Mouse (Mus musculus) intestine, postnatal 0 days (tissue): ENCODE measurements at regions not wholly inside any gene's neighbourhood (a gene's known extent, or its start where the extent isn't known, plus 50 kb on each side); places are given as distances from the start of the nearest gene placed in this dataset.

Experiments used
- ATAC-seq: fragments of 200-750 bp; cut with Nextera tagmentation; 2 replicates; pipeline ENCODE4 v1.8.0; 2017; ENCODE audit warnings: mild to moderate bottlenecking, moderate TSS enrichment, moderate library complexity
- H3K27ac ChIP-seq: fragments of 300-500 bp; sonication (generic); 2 replicates; pipeline ENCODE4 v1.5.1; 2014; ENCODE audit warnings: mild to moderate bottlenecking, low read depth, low read length, moderate library complexity
- H3K27me3 ChIP-seq: fragments of 300-500 bp; sonication (generic); replicated peaks from 2 replicates; pipeline ENCODE4 v1.6.1; 2014; ENCODE audit warnings: low read length, mixed read lengths; ENCODE audit not compliant: control insufficient read depth, insufficient read depth
- H3K36me3 ChIP-seq: fragments of 300-500 bp; sonication (generic); 2 replicates; pipeline ENCODE4 v1.6.1; 2014; ENCODE audit warnings: mild to moderate bottlenecking, moderate library complexity; ENCODE audit not compliant: control insufficient read depth, insufficient read depth
- H3K4me1 ChIP-seq: fragments of 300-500 bp; sonication (generic); replicated peaks from 2 replicates; pipeline ENCODE4 v1.6.1; 2014; ENCODE audit warnings: antibody characterized with exemption, low read length, mixed read lengths; ENCODE audit not compliant: control insufficient read depth, insufficient read depth
- H3K4me2 ChIP-seq: fragments of 300-500 bp; sonication (generic); replicated peaks from 2 replicates; pipeline ENCODE4 v1.6.1; 2014; ENCODE audit warnings: low read depth, mild to moderate bottlenecking, moderate library complexity
- H3K4me3 ChIP-seq: fragments of 300-500 bp; sonication (generic); 2 replicates; pipeline ENCODE4 v1.5.1; 2014; ENCODE audit warnings: low read depth, low read length
- H3K9ac ChIP-seq: fragments of 300-500 bp; sonication (generic); 2 replicates; pipeline ENCODE4 v1.6.1; 2014; ENCODE audit warnings: mild to moderate bottlenecking, low read depth, low read length
- H3K9me3 ChIP-seq: fragments of 300-500 bp; sonication (generic); 2 replicates; pipeline ENCODE4 v1.6.1; 2016; ENCODE audit warnings: mixed run types; ENCODE audit not compliant: control insufficient read depth
- CTCF ChIP-seq: sonication (generic); IDR thresholded peaks from 2 replicates; pipeline ENCODE4 v1.5.1; 2016; ENCODE audit warnings: low read depth, mild to moderate bottlenecking, control low read depth, antibody characterized with exemption, moderate library complexity
- WGBS: fragments of 180-500 bp; shearing (Covaris S2); extraction: QIAGEN DNeasy Blood & Tissue Kit; methylation state at CpG from one replicate; pipeline ENCODE4 v1.1.7; 2014; 5-methylcytosine and 5-hydroxymethylcytosine counted together

- H3K36me3 ChIP-seq: no peaks in the 10 kb centered on the region
- H3K9me3 ChIP-seq: no peaks in the 10 kb centered on the region
- ATAC-seq: no peak
- H3K9ac ChIP-seq: no peak overlapping the region
- 79% methylated on average over 1 of the region's 1 CpGs for WGBS
- no peak overlapping the region for H3K4me2 ChIP-seq
- no peak for TF ChIP-seq CTCF
- H3K27me3 ChIP-seq: no peaks in the 10 kb centered on the region
- H3K4me3 ChIP-seq: no peak overlapping the region
- no peaks in the 10 kb centered on the region for H3K4me1 ChIP-seq
- no peak overlapping the region for H3K27ac ChIP-seq
These were observed 183.8 kb upstream of the Rps6ka3 start for GRCm38 (mm10) chrX:159026311-159026710.

- no peak overlapping the region for H3K9ac ChIP-seq
- H3K9me3 ChIP-seq: no peaks in the 10 kb centered on the region
- H3K4me1 ChIP-seq: no peaks in the 10 kb centered on the region
- no peak overlapping the region for H3K27ac ChIP-seq
- H3K4me2 ChIP-seq: no peak overlapping the region
- H3K27me3 ChIP-seq: no peaks in the 10 kb centered on the region
- no peak for TF ChIP-seq CTCF
- no peak overlapping the region for H3K4me3 ChIP-seq
- no peak for ATAC-seq
- H3K36me3 ChIP-seq: no peaks in the 10 kb centered on the region
- WGBS: 67% methylated on average over 4 of the region's 4 CpGs
These were observed 178.2 kb upstream of the Rps6ka3 start for GRCm38 (mm10) chrX:159031927-159032326.

GRCm38 (mm10) chrX:159043432-159043831, 166.7 kb upstream of the Rps6ka3 start:
- Histone ChIP-seq H3K4me2 (no peak overlapping the region), H3K27ac (no peak overlapping the region), H3K9ac (no peak overlapping the region), H3K4me3 (no peak overlapping the region), H3K27me3 (no peaks in the 10 kb centered on the region), H3K9me3 (no peaks in the 10 kb centered on the region), H3K36me3 (no peaks in the 10 kb centered on the region), H3K4me1 (no peaks in the 10 kb centered on the region)
- no peak for ATAC-seq
- 19% methylated on average over 3 of the region's 3 CpGs for WGBS
- TF ChIP-seq CTCF: peak; percentile 75

GRCm38 (mm10) chrX:159047876-159048275, 162.2 kb upstream of the Rps6ka3 start:
- no peak overlapping the region for H3K4me2 ChIP-seq
- no peaks in the 10 kb centered on the region for H3K27me3 ChIP-seq
- TF ChIP-seq CTCF: no peak
- H3K4me3 ChIP-seq: no peak overlapping the region
- H3K36me3 ChIP-seq: no peaks in the 10 kb centered on the region
- 29% methylated on average over 2 of the region's 2 CpGs for WGBS
- no peaks in the 10 kb centered on the region for H3K9me3 ChIP-seq
- no peak overlapping the region for H3K27ac ChIP-seq
- ATAC-seq: no peak
- no peak overlapping the region for H3K9ac ChIP-seq
- no peaks in the 10 kb centered on the region for H3K4me1 ChIP-seq

- WGBS: 64% methylated on average over 8 of the region's 8 CpGs
- Histone ChIP-seq H3K27ac (no peak overlapping the region), H3K4me1 (no peaks in the 10 kb centered on the region), H3K4me3 (no peak overlapping the region), H3K36me3 (no peaks in the 10 kb centered on the region), H3K9ac (no peak overlapping the region), H3K9me3 (no peaks in the 10 kb centered on the region), H3K27me3 (no peaks in the 10 kb centered on the region), H3K4me2 (no peak overlapping the region)
- no peak for TF ChIP-seq CTCF
- no peak for ATAC-seq
These were observed 154.2 kb upstream of the Rps6ka3 start for GRCm38 (mm10) chrX:159055689-159056461.

- no peaks in the 10 kb centered on the region for H3K4me1 ChIP-seq
- no peak overlapping the region for H3K4me2 ChIP-seq
- no peak for ATAC-seq
- no peak overlapping the region for H3K4me3 ChIP-seq
- no peak overlapping the region for H3K27ac ChIP-seq
- H3K27me3 ChIP-seq: no peaks in the 10 kb centered on the region
- TF ChIP-seq CTCF: no peak
- H3K9me3 ChIP-seq: no peaks in the 10 kb centered on the region
- no peaks in the 10 kb centered on the region for H3K36me3 ChIP-seq
- H3K9ac ChIP-seq: no peak overlapping the region
These were observed 153.7 kb upstream of the Rps6ka3 start for GRCm38 (mm10) chrX:159056462-159056805.

- no peak for TF ChIP-seq CTCF
- no peaks in the 10 kb centered on the region for H3K9me3 ChIP-seq
- no peak overlapping the region for H3K27ac ChIP-seq
- H3K4me2 ChIP-seq: no peak overlapping the region
- no peak overlapping the region for H3K4me3 ChIP-seq
- H3K4me1 ChIP-seq: no peaks in the 10 kb centered on the region
- no peak overlapping the region for H3K9ac ChIP-seq
- no peak for ATAC-seq
- H3K27me3 ChIP-seq: no peaks in the 10 kb centered on the region
- no peaks in the 10 kb centered on the region for H3K36me3 ChIP-seq
These were observed 151.2 kb upstream of the Rps6ka3 start for GRCm38 (mm10) chrX:159058931-159059330.
